Mouse (Mus musculus) induced T-regulatory cell, adult 2 months (primary cell): Measurements from ENCODE around the gene Gm21885.

ENCODE experiments used
- DNase-seq: peaks from one replicate; pipeline ENCODE4 v3.0.0-alpha.2; 2012; ENCODE audit warnings: low read depth

The Gm21885 gene

GRCm38 (mm10) chr11:94320969-94321930 lies 39.6 kb downstream of the Gm21885 start:
- DNase-seq, result no peak

GRCm38 (mm10) chr11:94321931-94322400 lies 40.3 kb downstream of the Gm21885 start, which contains the start of gene Luc7l3:
Gene Luc7l3 (minus strand): TSS chr11:94321988.
- DNase-seq, result peak; percentile 97

- DNase-seq, result no peak
Measured at GRCm38 (mm10) chr11:94322636-94323035, 41.0 kb downstream of the Gm21885 start.

GRCm38 (mm10) chr11:94323271-94323925 lies 41.7 kb downstream of the Gm21885 start:
- no peak for DNase-seq

GRCm38 (mm10) chr11:94324618-94325017 lies 42.9 kb downstream of the Gm21885 start:
- no peak for DNase-seq

- peak; percentile 45 for DNase-seq
Measured at GRCm38 (mm10) chr11:94326961-94327411, 45.3 kb downstream of the Gm21885 start.

- peak; percentile 92 for DNase-seq
Measured at GRCm38 (mm10) chr11:94327693-94328643, 46.3 kb downstream of the Gm21885 start, which contains the start of gene Ankrd40. Gene Ankrd40 (plus strand): TSS chr11:94328001.

- DNase-seq, result no peak
Measured at GRCm38 (mm10) chr11:94328644-94329025, 47.0 kb downstream of the Gm21885 start.

- peak; percentile 58 for DNase-seq
Measured at GRCm38 (mm10) chr11:94329270-94329891, 47.7 kb downstream of the Gm21885 start.

- no peak for DNase-seq
Measured at GRCm38 (mm10) chr11:94330211-94330610, 48.5 kb downstream of the Gm21885 start.

GRCm38 (mm10) chr11:94332726-94333125 lies 51.1 kb downstream of the Gm21885 start:
- no peak for DNase-seq

GRCm38 (mm10) chr11:94334386-94334968 lies 52.8 kb downstream of the Gm21885 start:
- no peak for DNase-seq
